Mouse (Mus musculus): ENCODE results near the gene Mcf2l. TPM values are rescaled to one million over a fixed set of nuclear protein-coding genes. Genes with fewer than 3 reads are reported as not detected.

The Mcf2l gene
- polyA plus RNA-seq, 1 experiment from 2014 or later: 58.7 TPM

DNA sequence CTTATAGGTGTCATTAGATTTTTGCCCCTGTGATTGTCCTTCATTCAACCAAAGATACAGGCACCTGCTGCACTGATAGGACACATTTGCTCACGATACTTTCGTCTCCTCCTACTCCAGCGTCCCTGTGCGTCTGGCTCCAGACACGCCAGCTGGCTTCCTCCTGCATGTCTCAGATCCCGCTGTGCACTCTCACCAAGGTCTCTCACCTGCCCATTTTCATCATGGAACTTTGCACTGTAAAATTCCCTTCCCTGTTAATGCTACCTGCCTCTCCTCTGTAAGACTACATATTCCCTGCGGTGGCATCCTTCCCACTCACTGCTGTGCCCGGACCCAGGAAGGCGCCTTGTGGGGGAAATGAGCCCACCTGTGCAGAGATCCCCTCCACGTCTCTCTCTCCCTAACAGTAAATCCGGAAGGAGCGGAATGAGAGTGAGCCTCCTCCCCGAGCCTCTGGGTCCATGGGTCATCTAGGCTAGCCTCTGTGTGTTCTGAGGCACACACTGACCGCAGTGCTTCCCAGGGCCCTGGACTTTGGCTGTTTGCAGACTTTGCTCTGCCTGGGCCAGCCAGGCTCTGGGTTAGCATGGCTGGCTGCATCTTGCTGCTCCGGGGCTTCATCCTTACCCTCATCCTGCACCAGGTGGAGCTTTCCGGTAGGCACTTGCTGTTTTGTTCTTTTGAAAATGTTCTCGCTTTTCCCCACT lies 187.0 kb downstream of the Mcf2l start, which contains the start of gene Proz:
Gene Proz (plus strand): TSS at position 474 of the 710 bp plus-strand sequence.
- 81% methylated on average over 17 of the region's 17 CpGs for WGBS

DNA sequence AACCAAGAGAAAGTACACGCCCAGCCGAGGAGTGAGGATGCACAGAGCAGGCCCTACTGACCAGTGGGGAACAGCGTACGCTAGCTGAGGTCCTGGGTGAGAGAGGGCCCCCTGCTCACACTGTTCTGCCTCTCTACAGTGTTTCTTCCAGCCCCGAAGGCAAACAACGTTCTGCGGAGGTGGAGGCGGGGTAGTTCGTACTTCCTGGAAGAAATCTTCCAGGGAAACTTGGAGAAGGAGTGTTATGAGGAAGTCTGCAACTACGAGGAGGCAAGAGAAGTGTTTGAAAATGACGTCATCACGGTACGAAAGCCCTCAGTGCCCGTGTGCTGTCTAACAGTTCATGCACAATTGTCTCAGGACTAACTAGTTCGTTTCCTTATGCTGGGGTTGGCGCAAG lies 189.5 kb downstream of the Mcf2l start:
- Histone ChIP-seq H3K9me3 (ENCODE audit: control insufficient read depth, low read length) (no peaks in the 10 kb centered on the region), H3K4me1 (ENCODE audit: control insufficient read depth, insufficient read depth, low read length) (no peaks in the 10 kb centered on the region), H3K4me2 (ENCODE audit: low read depth) (no peak overlapping the region), H3K27me3 (ENCODE audit: control insufficient read depth, insufficient read depth, low read length) (no peaks in the 10 kb centered on the region), H3K9ac (ENCODE audit: low read length) (no peak overlapping the region), H3K4me3 (ENCODE audit: low read depth, low read length) (no peak overlapping the region), H3K36me3 (ENCODE audit: control insufficient read depth, insufficient read depth, low read length) (no peaks in the 10 kb centered on the region), H3K27ac (ENCODE audit: low read depth, low read length) (no peak overlapping the region)
- WGBS: 82% methylated on average over 16 of the region's 16 CpGs
- no peak for DNase-seq (ENCODE audit: low spot score)
- no peak for ATAC-seq (ENCODE audit: insufficient read depth, low FRiP score, low TSS enrichment)

More for the DNA sequence above, 187.0 kb downstream of the Mcf2l start, which contains the start of gene Proz:
- H3K4me3 ChIP-seq (ENCODE audit: low read depth, low read length): no peak within 1 kb of the TSS
- H3K4me1 ChIP-seq (ENCODE audit: control insufficient read depth, insufficient read depth, low read length): no peaks in the 10 kb centered on the region
- H3K27ac ChIP-seq (ENCODE audit: low read depth, low read length): no peak within 1 kb of the TSS
- H3K9me3 ChIP-seq (ENCODE audit: control insufficient read depth, low read length): no peaks in the 10 kb centered on the region
- no peak for ATAC-seq (ENCODE audit: insufficient read depth, low FRiP score, low TSS enrichment)
- H3K9ac ChIP-seq (ENCODE audit: low read length): no peak within 1 kb of the TSS
- no peaks in the 10 kb centered on the region for H3K36me3 ChIP-seq (ENCODE audit: control insufficient read depth, insufficient read depth, low read length)
- no peak for DNase-seq (ENCODE audit: low spot score)
- H3K27me3 ChIP-seq (ENCODE audit: control insufficient read depth, insufficient read depth, low read length): no peaks in the 10 kb centered on the region
- no peak within 1 kb of the TSS for H3K4me2 ChIP-seq (ENCODE audit: low read depth)

Small RNAs within 50 kb of the gene (microRNA-seq; reads per million reads assigned to microRNA genes)
- not detected for gene Gm38671

Other genes with a start within 250 kb of the Mcf2l start
- gene Tubgcp3, start 201.6 kb upstream of the Mcf2l start, polyA plus RNA-seq (2014; fragmentation: Nextera tagmentation; extraction: Ambion mirVana): 59.4 and 61.8 TPM in 2 replicates
- gene Atp11a, start 116.8 kb upstream of the Mcf2l start, polyA plus RNA-seq (2014; fragmentation: Nextera tagmentation; extraction: Ambion mirVana): 12.4 and 13.0 TPM in 2 replicates
- gene F7, start 152.2 kb downstream of the Mcf2l start, polyA plus RNA-seq (2014; fragmentation: Nextera tagmentation; extraction: Ambion mirVana): not detected in 2 replicates
- 0.69 and 0.78 TPM in 2 replicates for gene F10, start 163.5 kb downstream of the Mcf2l start, polyA plus RNA-seq (2014; fragmentation: Nextera tagmentation; extraction: Ambion mirVana)
- gene Proz, start 187.1 kb downstream of the Mcf2l start, polyA plus RNA-seq (2014; fragmentation: Nextera tagmentation; extraction: Ambion mirVana): 0.09 and 0.18 TPM in 2 replicates
- 52.9 and 53.4 TPM in 2 replicates for gene Pcid2, start 231.7 kb downstream of the Mcf2l start, polyA plus RNA-seq (2014; fragmentation: Nextera tagmentation; extraction: Ambion mirVana)
- 90.2 and 99.5 TPM in 2 replicates for gene Cul4a, start 231.8 kb downstream of the Mcf2l start, polyA plus RNA-seq (2014; fragmentation: Nextera tagmentation; extraction: Ambion mirVana)